Mouse (Mus musculus) olfactory bulb, adult 2 months (tissue): ENCODE data around the gene Nmnat2.

Source experiments
- CTCF ChIP-seq: fragments of 200-500 bp; IDR thresholded peaks from 2 replicates; pipeline ENCODE4 v1.5.1; 2012; ENCODE audit warnings: low read depth, mild to moderate bottlenecking, low read length, moderate library complexity; ENCODE audit not compliant: insufficient read depth
- POLR2A ChIP-seq: fragments of 200-500 bp; IDR thresholded peaks from 2 replicates; pipeline ENCODE4 v1.6.1; 2012; ENCODE audit warnings: mild to moderate bottlenecking, low read depth, low read length, moderate library complexity; ENCODE audit not compliant: insufficient read depth

- TF ChIP-seq CTCF: no peak
- no peak for TF ChIP-seq POLR2A
Measured at GRCm38 (mm10) chr1:153034064-153034463, 79.3 kb downstream of the Nmnat2 start.
